Mouse (Mus musculus) induced T-regulatory cell, adult 2 months (primary cell): ENCODE data around the gene Zfp663.

Experiments used
- DNase-seq: peaks from one replicate; pipeline ENCODE4 v3.0.0-alpha.2; 2012; ENCODE audit warnings: low read depth

The Zfp663 gene

DNA sequence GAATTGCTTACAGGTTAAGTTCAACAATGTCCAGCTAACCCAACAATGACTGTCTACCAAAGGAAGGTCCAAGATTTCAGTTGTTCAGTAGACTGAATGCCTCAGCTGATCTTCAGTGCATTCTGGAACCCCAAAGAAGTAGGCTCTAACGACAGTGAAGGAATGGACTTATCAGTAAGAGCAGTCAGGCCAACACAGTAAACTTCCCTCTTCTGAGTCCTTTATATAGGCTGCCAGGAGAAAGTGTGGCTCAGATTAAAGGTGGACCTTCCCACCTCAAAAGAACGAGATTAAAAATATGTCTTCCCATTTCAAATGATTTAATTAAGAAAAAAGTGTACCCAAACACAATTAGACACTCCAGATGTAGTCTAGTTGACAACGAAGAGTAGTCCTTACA lies 1.8 kb upstream of the Zfp663 start:
- no peak for DNase-seq

DNA sequence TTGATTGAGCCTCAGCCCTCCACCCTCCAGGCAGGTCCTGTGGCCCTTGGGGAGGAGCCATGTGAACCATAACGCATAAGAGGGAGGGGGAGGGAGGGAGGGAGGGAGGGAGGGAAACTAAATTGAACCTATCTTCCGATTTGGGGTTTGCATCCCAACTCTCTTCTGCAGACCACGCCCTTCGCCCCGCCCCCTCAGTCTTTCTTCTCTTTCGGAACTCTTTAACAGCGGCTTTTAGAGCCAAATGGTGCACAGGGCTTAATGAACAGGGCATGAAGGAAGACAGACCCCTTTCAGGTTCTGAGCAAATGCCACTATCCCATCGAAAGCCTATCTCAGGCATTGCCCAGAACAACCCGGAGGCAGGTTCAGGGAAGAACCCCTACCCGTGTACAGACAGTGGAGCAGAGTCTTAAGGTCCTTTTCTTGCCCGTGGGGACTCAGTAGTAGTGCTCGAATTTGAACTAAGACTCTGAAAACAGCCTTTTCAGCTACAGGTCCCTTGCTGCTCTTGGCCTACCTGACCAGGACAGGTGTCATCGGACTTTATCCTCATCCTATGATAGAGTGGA lies 575 bp downstream of the Zfp663 start:
- DNase-seq, result peak; percentile 37

DNA sequence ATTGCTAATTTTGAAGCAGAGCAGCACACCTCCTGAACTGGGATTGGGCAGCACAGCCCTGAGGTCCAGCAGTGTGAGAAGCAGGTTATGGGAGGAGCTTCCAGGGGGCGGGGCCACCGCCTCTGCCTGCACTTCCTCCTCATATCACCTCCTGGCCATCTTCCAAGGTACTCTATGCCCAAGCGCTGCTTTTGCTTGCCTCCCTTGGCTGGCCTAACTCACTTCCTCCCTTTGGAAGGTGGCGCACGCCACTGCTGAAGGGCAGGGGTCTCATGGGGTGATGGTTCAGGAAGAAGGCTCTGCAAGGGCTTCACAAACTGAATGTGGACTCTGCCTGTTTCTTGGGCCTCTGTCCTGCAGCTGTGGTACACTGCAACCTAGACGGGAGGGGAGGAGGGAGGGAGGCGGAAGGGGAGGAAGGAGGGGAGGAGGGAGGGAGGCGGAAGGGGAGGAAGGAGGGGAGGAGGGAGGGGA lies 1.4 kb downstream of the Zfp663 start:
- DNase-seq, result peak; percentile 53

DNA sequence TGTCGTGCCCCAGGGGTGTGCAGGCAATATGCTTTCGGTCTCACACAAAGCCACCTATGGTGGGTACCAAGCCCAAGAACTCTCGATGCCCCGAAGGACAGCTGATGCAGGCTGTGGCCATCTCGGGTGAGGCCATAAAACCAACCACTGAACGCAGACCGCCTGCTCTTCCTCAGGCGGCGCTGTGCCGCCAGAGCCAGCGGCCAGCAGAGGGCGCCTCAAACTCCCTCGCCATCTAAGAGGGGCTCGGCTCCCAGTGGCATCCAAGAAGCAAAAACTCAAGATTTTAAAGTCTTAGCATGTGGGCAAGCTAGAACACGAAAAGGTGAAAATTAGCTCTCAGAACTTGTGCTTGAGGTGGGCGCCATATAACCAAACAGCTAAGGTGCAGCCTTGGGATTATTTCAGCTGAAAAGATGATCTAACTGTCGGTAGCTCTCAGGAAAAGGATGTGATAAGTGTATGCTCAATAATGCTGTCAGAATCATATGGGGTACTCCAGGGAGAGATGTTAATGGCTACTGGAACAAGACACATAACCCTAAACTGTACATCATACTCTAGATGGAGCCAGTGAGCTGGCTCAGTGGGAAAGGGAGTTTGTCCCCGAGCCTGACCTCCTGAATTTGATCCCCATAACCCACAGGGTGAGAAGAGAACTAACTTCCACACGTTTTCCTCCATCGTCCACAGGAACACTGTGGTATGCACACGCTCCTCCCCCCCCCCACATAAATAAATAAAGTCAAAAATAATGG lies 4.0 kb downstream of the Zfp663 start:
- peak; percentile 59 for DNase-seq

DNA sequence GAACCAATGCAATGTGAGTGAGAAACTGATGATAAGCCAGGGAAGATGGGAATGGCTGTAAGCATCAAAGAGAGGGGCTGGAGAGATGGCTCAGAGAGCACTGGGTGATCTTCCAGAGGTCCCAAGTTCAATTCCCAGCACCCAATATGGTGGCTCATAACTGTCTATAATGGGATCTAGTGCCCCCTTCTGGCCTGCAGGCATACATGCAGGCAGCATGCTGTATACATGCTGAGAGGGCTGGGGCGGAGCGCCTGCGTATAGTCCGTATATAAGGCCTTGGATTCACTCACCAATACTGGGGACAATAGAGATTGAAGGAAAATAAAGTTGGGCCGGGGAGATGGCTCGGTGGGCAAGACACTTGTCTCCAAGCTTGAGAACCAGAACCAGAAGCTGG lies 5.2 kb downstream of the Zfp663 start:
- DNase-seq, result no peak

DNA sequence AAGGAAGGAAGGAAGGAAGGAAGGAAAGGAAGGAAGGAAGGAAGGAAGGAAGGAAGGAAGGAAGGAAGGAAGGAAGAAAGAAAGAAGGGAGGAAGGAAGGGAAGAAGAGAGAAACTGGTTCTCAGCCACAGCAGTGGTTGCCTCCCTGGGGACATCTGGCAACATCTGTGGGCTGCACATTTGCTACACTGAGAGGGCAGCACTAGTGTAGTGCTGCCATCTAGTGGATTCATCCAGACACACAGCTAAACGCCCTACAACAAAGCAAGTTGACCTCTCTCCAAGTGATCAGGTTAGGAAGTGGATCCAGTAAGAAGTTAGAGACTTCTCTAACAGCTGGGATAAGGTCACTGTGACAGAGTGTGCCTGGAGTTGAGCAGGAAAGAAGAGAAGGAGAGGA lies 7.7 kb downstream of the Zfp663 start:
- DNase-seq, result peak; percentile 70

DNA sequence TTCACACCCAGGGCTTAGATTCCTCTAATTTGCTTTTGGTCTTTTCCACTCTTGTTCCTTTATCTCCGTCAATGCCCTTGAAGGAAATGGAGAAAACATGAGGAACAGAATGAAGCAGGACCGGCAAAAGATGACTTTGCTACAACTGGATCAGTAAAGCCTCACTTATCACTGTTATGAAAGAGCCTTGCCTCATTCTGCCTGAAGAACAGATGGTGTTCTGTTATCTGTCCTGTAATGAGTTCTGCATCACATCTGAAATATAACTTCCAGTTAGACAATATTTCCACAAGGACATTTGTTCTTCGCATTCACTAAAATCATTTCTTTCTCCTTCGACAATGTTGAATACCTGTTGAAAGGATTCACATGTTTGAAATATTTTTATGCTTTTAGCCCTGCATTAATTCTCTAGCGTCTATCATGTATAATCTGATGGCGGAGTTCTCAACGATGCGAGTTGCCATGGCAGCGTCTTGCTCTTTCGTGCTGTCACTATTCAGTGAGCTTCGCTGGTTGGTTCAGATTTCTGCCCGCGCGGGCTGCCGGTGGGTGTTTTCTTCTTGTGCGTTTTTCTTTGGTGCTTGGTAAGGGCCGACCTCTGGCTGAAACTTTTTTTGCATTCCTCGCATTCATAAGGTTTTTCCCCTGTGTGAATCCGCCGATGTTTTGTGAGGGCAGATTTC lies 16.6 kb downstream of the Zfp663 start:
- DNase-seq, result no peak

DNA sequence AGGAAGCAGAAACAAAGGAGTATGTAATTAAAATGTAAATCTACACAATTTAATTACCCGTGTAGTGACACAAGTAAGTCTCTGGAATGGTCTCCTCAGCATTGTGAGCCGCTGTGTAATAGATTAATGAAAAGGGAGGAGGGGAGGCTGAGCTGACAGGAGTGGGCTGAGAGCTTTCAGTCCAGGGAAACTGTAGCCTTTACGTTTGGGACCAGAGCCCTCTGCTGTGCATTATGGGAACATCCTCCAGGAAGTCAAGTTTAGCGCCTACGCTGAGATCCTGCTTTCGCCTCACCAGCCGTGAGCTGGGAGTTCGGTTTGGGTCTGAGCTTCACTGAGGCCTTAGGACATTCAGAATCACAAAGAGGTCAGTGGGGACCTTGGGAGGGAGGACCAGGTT lies 19.1 kb downstream of the Zfp663 start:
- DNase-seq, result no peak

DNA sequence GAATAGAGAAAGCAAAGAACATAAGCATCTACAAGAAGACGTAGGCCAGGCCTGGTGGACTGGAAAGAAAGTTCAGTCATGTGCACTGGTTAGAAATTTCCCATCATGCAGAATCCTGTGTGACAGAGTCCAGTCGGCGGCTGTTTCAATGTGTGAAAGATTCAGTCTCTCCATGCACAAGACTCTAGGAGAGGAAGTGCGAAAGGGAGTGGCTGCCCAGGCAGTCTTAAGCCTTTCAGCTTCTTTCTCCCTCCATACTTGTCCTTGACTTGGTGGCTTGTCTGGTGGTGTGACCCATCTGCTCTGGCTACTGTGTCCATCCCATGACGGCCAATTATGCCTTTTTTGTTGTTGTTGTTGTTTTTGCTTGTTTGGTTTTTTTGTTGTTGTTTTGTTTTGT lies 22.3 kb downstream of the Zfp663 start:
- no peak for DNase-seq

DNA sequence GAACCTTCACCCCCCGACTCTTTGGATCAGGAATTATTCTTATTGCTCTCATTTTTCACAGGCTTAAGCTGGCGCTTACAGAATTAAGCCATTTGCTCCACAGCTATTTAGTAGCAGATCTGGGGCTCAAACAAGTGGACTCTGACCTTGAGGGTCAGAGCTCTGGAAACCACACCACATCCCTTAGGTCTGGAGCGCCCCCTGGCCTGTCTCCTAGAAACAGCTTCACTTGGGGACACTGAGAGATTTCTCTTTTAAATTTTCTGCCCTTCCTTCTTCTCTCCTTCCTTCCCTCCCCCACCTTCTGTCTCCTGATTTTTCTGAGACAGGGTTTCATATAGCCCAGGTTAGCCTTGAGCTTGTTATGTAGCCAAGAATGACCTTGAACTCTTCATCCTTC lies 31.3 kb downstream of the Zfp663 start:
- DNase-seq, result peak; percentile 45

DNA sequence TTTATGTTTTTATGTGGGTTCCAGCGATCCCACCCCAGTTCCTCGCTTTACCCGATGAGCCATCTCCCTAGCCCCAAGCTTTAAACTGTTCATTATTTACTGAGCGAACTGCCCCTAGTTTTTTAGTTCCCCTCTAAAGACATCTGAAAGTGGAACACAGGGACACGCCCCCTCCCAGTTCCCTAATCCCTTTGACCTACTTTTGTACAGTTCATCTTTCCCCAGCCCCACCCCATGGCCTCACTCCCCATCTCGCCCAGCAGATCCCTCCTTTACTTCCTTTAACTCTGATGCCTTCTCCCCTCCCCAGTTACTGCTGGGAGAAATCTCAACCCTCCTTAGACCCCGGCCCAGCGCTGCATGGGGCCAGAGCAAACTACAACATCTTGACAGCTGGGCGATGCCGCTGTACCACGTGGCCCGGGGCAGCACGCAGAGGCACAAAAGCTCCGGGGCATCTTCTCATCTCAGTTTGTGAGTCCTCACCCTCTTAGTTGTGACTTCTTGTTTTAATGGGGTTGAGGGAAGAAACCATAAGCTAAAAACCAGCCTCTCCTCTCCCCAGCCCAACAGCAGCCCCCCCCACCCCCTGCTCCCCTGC lies 35.8 kb downstream of the Zfp663 start:
- no peak for DNase-seq

DNA sequence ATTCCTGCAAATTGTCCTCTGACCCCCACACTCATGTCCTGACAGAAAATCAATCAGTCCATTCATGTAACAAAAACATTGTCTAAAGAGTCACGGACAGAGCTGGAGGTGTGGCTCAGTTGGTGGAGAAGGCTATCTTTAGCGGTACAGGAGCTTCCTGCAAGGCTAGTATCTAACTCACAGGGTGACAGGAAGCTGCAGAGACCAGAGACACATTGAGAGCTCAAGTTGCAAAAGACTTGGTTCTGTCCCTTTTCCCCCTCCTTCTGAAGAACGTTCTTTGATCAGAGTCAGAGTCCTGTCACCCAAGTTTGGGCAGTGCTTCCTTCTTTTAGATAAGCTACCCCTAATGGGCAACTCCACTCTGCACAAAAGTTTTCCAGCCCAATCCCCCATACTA lies 38.8 kb downstream of the Zfp663 start:
- no peak for DNase-seq

DNA sequence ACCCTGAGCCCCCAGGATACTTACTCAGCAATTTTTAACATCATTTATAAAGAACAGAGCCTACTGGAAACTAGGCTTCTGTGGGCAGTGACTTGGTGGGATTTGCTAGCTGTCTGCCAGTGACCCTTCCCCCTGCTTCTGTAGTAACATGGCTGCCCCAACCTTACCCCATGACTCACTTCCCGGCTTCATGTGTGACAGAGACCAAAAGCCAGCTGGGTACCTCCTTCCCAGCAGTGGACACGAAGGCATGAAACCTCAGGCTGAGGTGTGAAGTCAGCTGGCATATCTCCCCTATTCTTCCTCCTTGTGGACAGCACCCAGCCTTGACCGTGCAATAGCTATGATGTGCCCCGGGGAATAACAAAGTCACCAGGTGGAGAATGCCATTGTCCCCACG lies 39.8 kb downstream of the Zfp663 start:
- DNase-seq, result no peak

DNA sequence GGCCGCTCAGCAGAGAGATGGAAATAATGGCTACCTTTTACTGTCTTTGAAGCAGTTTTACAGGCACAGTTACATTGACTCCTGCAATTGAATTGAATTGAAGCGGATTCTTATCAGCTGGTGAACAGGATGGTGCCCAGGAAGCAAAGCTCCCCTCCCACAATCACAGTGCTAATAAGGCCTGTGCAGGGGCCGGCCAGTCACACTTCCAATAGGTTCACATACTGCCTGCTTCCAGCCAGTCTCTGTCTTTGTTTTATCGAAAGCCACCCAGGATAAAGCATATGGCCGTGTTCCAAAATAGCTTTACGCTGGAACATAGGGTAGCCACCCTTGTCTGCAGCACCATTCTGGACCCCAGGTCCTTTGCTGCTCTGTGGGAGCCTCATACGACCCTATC lies 41.1 kb downstream of the Zfp663 start:
- DNase-seq, result no peak

DNA sequence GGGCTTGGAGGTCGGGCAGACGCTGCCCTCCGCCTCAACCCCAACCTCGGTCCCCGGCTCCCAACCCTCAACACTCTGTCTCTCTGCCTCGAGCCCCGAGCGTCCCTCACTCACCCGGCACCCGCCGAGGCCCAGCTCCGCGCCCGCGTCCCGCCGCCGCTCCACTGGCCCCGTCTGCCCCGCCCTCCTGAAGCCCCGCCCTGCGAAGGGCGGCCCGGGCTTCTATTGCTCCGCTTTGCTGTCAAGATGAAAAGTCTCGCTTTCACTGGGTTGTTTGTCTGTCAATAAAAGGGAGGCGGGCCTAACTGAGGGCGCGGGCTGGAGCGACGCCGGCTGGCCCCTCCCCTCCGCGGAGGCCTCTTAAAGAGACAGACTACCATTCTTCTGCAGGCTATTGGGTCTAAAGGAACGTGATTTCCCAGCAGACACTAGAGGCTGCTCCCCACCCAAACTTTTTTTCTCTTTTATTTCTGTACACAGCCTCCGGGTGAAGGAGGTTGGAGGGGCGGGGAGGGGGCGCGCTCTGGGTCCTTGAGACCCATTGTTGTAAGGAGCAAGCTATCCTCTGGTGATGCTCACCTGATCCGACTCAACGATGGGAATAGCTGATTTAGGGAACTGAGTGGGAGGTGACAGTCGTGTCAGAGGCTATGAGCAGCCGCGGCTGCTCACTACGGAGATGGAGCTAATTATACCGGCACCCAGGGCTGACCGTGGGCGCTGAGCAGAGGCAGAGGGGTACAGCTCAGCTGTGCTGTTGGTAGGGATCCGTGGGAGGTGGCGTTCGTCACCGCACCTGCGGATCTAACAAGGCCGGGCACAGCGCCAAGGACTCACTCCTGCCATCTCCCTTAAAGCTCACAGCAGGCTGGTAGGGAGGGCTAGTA lies 42.0 kb downstream of the Zfp663 start, which contains the start of gene Elmo2:
Elmo2 (minus strand) TSS at position 176 of the 887 bp plus-strand sequence.
- DNase-seq, result peak; percentile 99

DNA sequence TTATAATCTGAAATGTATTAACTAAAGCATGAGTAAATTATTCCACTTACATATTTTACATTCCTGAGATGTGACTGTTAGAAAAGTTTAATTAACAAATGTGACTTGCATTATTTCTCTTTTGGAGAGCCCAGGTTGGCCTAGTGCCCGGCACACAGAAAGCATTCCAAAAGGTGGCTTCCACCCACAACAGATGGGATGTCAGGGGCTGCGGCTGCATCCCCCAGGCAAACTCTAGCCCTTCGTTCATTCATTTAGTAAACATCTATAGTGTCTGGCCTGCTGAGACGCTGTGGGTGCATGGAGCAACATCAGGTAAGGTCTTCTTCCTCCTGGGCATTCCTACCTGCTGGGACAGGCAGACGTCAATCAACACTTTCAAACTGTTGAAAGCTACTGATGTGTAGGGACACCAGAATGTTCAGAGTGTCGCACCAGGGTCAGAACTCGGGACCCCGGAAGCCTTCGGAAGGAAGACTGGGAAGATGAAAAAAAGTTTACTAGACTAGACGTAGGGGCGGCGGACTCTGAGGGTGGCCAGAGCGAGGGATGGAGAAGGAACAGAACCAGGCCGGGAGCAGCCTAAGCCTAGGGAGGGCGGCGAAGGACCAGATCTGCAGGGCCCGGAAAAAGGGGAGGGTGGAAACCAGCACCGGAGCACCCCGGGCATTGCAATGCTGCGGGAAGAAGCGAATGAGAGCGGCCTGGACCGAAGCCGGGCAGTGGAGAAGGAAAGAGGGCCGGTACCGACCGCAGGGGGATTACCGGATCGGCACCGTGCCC lies 42.8 kb downstream of the Zfp663 start:
- no peak for DNase-seq

DNA sequence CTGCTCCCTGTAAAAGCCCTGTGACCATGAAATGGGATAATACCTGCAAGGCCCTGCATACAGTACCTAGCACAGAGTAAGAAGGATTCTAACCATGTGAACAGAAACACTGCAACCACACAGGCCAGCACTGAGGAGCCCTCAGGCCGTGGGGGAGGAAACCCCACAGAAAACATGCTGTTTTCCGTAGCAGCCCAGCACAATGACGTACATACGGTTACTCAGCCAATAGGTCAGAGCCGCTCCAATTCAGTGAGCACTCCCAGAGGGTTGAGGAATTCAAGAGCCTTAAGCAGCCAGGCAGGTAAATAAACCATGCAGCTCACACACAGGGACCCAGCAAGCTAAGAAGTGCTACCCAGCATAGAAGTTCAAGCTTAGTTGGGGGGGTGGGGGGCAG lies 44.6 kb downstream of the Zfp663 start:
- DNase-seq, result no peak

DNA sequence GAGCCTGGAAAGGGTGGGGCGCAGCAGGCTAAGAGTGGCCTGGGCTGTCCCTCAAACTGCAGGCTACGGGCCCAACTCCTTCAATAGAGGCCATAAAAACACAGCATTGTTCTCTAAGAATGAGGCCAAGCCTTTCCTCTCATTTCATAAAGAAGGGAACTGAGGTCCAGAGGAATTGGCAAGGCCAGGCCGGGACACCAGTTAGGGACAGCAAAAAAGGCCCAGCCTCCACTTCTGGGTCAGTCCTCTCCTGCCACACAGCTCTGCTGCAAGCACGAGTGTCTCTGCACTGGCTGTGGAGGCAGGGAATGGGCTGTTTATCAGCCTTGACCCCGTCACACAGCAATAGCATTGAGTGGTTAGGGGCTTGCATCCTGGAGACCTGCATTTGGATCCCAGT lies 45.0 kb downstream of the Zfp663 start:
- DNase-seq, result no peak

DNA sequence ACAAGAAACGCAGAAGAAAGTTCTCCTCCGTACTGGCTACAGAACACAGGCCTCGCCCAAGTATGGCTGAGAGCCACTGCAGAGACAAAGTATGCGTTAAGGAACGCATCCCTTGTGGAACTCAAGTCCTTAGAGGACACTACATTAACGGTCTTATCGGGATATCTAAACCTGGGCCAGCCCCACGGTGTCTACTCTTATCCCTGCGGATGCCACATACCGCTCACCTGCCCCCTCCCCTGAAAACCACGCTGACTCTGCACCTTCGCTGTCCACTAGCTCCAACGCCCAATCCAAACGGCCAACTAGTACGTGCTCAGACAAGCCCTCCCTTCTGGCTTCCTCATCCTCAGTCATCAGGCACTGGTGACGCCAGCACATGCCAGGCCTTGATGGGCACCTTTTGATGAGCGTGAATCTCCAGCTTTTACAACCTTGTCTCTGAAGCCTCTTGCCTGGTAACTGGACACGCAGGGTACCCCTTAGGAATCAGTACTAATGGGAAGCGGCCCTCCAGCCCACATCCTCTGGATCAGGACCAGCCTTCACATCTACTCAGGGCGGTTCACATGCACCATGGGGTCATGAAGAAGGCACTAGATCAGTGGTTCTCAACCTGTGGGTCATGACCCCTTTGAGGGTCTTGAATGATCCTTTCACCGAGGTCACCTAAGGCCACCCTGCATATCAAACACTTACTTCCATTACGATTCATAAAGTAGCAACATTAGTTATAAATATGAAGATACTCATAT lies 46.4 kb downstream of the Zfp663 start:
- DNase-seq, result no peak

DNA sequence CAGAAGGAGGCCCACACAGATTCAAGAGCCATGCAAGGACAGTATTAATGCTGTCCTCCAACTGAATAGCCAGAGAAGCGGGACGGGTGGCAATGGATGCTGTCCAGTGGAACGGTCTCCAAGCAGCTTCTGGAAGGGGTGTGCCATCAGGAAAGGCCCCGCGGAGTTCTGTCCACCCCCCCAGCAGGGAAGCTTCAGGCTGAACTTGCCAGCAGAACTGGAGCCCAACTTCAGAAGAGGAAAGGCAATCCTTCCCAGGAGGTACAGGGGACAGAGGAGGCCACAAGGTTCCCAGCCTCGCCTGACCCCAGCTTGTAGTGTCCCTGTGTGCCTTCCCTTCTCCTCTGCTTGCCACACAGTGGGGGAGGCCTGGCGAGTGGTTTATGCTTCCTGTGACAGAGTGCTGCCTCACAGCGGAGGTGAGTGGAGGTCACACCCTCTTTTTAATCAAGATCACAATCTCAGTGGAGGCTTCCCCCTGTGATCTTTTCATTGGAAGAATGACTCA lies 47.1 kb downstream of the Zfp663 start:
- peak; percentile 69 for DNase-seq
